Mouse (Mus musculus): ENCODE data around the gene Dnajb14. TPM values are rescaled to one million over a fixed set of nuclear protein-coding genes. Genes with fewer than 3 reads are reported as not detected.
"Not testable (repeated sequence)": the region's sequence is repeated elsewhere in the genome, so short reads cannot be mapped to it uniquely, and the experiment has no call there.

Dnajb14 gene
- total RNA-seq (2021): 10 to 100 TPM; 47.0 to 49.1 TPM
- long read RNA-seq, full-length matches to known transcripts: 13 of 26 reads
- long read RNA-seq, partial matches to known transcripts: 3 of 26 reads
- long read RNA-seq, other reads (novel, unspliced or antisense): 10 of 26 reads

- peak; percentile 32 to 53 for DNase-seq (ENCODE audit: low spot score in 2 of 2)
Observed at GRCm38 (mm10) chr3:137867437-137868093, at the start of gene Dnajb14. TSS of gene Dnajb14 (plus strand) at chr3:137867675.

GRCm38 (mm10) chr3:137818713-137819112 is 48.8 kb upstream of the Dnajb14 start:
- DNase-seq (ENCODE audit: low spot score in 2 of 2): peak in 1 of 2 experiments; percentile 30

GRCm38 (mm10) chr3:137820688-137821467 is 46.6 kb upstream of the Dnajb14 start:
- DNase-seq (ENCODE audit: low spot score in 2 of 2): no peak

- no peak for DNase-seq (ENCODE audit: low spot score in 2 of 2)
Observed at GRCm38 (mm10) chr3:137823317-137823716, 44.2 kb upstream of the Dnajb14 start.

GRCm38 (mm10) chr3:137827678-137828077 is 39.8 kb upstream of the Dnajb14 start:
- no peak for DNase-seq (ENCODE audit: low spot score in 2 of 2)

- DNase-seq (ENCODE audit: low spot score in 2 of 2): no peak
Observed at GRCm38 (mm10) chr3:137831156-137831555, 36.3 kb upstream of the Dnajb14 start.

- no peak for DNase-seq (ENCODE audit: low spot score in 2 of 2)
Observed at GRCm38 (mm10) chr3:137833128-137833527, 34.3 kb upstream of the Dnajb14 start.

GRCm38 (mm10) chr3:137833698-137834097 is 33.8 kb upstream of the Dnajb14 start:
- no peak for DNase-seq (ENCODE audit: low spot score in 2 of 2)

GRCm38 (mm10) chr3:137836543-137836942 is 30.9 kb upstream of the Dnajb14 start:
- no peak for DNase-seq (ENCODE audit: low spot score in 2 of 2)

GRCm38 (mm10) chr3:137838160-137838559 is 29.3 kb upstream of the Dnajb14 start:
- no peak for DNase-seq (ENCODE audit: low spot score in 2 of 2)

- DNase-seq (ENCODE audit: low spot score in 2 of 2): no peak
Observed at GRCm38 (mm10) chr3:137842944-137843343, 24.5 kb upstream of the Dnajb14 start.

- no peak for DNase-seq (ENCODE audit: low spot score in 2 of 2)
Observed at GRCm38 (mm10) chr3:137844263-137844662, 23.2 kb upstream of the Dnajb14 start.

- no peak for DNase-seq (ENCODE audit: low spot score in 2 of 2)
Observed at GRCm38 (mm10) chr3:137846552-137846951, 20.9 kb upstream of the Dnajb14 start.

GRCm38 (mm10) chr3:137848354-137848753 is 19.1 kb upstream of the Dnajb14 start:
- DNase-seq (ENCODE audit: low spot score in 2 of 2): no peak

GRCm38 (mm10) chr3:137849697-137850096 is 17.8 kb upstream of the Dnajb14 start:
- no peak for DNase-seq (ENCODE audit: low spot score in 2 of 2)

- no peak for DNase-seq (ENCODE audit: low spot score in 2 of 2)
Observed at GRCm38 (mm10) chr3:137851196-137851595, 16.3 kb upstream of the Dnajb14 start.

GRCm38 (mm10) chr3:137853011-137853410 is 14.5 kb upstream of the Dnajb14 start:
- not testable (repeated sequence) for DNase-seq (ENCODE audit: low spot score in 2 of 2)

- DNase-seq (ENCODE audit: low spot score in 2 of 2): peak in 1 of 2 experiments; percentile 17
Observed at GRCm38 (mm10) chr3:137855328-137855727, 12.1 kb upstream of the Dnajb14 start.

GRCm38 (mm10) chr3:137856061-137856460 is 11.4 kb upstream of the Dnajb14 start:
- no peak for DNase-seq (ENCODE audit: low spot score in 2 of 2)

- no peak for DNase-seq (ENCODE audit: low spot score in 2 of 2)
Observed at GRCm38 (mm10) chr3:137860394-137861170, 6.9 kb upstream of the Dnajb14 start.

- DNase-seq (ENCODE audit: low spot score in 2 of 2): no peak
Observed at GRCm38 (mm10) chr3:137861436-137861835, 6.0 kb upstream of the Dnajb14 start.

Measured in layer of hippocampus, adult 18-20 months (tissue).